Mouse (Mus musculus): ENCODE results near the gene Hsd17b14. TPM values are rescaled to one million over a fixed set of nuclear protein-coding genes. Genes with fewer than 3 reads are reported as not detected.
"Not testable (repeated sequence)": the region's sequence is repeated elsewhere in the genome, so short reads cannot be mapped to it uniquely, and the experiment has no call there.

Hsd17b14 gene
- polyA plus RNA-seq, 1 experiment from 2014 or later = not detected

DNA sequence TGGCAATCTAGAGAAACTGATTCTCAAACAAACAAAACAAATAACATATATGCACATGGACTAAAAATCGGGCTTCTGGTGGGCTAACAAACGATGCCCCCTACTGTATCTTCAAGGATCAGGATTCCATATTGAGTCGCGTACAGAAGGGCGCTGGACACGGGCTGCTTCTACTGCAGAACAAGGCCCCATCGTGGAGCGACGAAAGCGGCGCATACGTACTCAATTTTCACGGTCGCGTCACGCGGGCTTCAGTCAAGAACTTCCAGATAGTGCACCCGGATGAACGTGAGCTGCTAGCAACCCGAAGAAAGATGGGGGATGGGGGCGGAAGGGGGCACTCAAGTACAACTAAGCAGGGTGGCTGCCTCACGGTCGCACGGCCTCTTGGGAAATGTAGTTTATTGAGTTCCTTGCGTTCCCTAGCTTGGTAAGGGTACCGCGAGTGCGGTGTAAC, 32.9 kb upstream of the Hsd17b14 start:
- H3K4me3 ChIP-seq = peak overlapping the region; percentile 49
- H3K9me3 ChIP-seq = no peaks in the 10 kb centered on the region
- H3K36me3 ChIP-seq (replicated peaks) = no peaks in the 10 kb centered on the region
- H3K27ac ChIP-seq = peak overlapping the region; percentile 85
- H3K4me2 ChIP-seq = peak overlapping the region; percentile 55
- peak overlapping the region; percentile 39 for H3K9ac ChIP-seq
- WGBS = under 1% methylated on average over 28 of the region's 28 CpGs
- H3K4me1 ChIP-seq = peaks cover 21% of the 10 kb centered on the region
- no peaks in the 10 kb centered on the region for H3K27me3 ChIP-seq (replicated peaks)
- ATAC-seq (replicated peaks) = peak; percentile 78

DNA sequence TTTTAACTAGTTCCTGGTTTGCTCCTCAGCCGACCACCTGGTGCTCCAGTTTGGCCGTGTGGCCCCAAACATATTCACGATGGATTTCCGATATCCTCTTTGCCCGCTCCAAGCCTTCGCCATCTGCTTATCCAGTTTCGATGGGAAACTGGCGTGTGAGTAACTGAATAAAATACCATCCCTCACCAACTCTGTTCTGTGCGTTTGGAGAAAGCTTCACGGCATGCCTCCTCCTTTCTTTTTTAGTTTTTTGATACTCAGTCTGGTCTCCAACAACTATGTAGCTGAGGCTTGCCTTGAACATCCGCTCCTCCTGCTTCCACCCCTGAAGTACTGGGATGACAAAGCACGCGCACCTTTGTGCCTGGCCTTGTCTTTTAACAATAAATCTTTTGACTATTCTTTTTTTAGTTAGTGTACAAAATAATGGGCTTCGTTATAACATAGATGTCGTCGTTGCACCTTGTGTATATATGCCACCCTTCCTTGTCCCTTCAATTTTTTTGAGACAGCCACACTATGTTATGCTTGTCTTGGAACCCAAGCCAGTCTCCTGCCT, 32.4 kb upstream of the Hsd17b14 start:
- peak overlapping the region; percentile 85; the same call in 1 of the 2 replicates for H3K27ac ChIP-seq
- 0 out of 2 replicates have a peak overlapping the region, but pooled peaks have one; percentile 39 for H3K9ac ChIP-seq
- no peak for ATAC-seq (replicated peaks)
- no peaks in the 10 kb centered on the region for H3K27me3 ChIP-seq (replicated peaks)
- H3K9me3 ChIP-seq = no peaks in the 10 kb centered on the region
- 58% methylated on average over 16 of the region's 16 CpGs for WGBS
- H3K4me3 ChIP-seq = peak overlapping the region; percentile 49
- H3K4me2 ChIP-seq = peak overlapping the region; percentile 55
- peaks cover 21% of the 10 kb centered on the region for H3K4me1 ChIP-seq
- no peaks in the 10 kb centered on the region for H3K36me3 ChIP-seq (replicated peaks)

DNA sequence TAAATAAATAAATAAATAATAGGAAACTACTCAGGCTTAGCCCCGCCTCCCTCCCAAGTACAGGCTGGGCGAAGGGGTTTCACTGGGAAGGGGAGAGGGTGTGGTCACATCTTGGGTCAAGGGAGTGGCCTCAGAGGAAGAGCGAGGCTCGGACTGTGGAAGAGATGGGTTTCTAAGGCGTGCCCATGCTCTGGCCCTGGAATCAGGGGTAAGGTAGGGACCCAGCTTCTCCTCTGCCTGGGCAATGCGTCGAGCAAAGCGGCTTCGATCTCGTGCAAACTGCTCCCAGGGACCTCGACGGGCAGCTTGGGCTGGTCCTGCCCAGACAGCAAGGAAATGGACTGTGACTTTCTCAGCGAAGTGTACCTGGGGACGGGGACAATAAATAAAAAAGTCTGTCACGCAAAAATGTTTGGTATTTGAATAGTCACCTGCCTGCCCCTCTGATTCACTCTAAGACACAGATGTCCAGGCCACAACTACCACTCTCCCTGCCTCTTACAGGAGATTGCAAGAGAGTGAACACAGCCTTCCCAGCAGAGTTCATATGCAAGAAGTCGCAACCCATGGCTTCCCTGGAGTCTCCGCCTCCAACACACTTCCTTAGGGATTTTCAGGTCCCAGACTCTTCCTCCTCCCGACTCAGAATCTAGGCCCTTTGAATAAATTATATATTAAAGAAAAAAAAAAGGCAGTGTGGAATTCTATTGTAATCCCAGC, 31.6 kb upstream of the Hsd17b14 start:
- H3K36me3 ChIP-seq (replicated peaks) = no peaks in the 10 kb centered on the region
- ATAC-seq (replicated peaks) = no peak
- no peak overlapping the region for H3K4me2 ChIP-seq
- H3K27me3 ChIP-seq (replicated peaks) = no peaks in the 10 kb centered on the region
- 0 out of 2 replicates have a peak overlapping the region, but pooled peaks have one; percentile 10 for H3K9ac ChIP-seq
- H3K4me1 ChIP-seq = peaks cover 21% of the 10 kb centered on the region
- H3K27ac ChIP-seq = no peak overlapping the region
- no peaks in the 10 kb centered on the region for H3K9me3 ChIP-seq
- H3K4me3 ChIP-seq = no peak overlapping the region
- 77% methylated on average over 18 of the region's 18 CpGs for whole genome bisulfite sequencing

DNA sequence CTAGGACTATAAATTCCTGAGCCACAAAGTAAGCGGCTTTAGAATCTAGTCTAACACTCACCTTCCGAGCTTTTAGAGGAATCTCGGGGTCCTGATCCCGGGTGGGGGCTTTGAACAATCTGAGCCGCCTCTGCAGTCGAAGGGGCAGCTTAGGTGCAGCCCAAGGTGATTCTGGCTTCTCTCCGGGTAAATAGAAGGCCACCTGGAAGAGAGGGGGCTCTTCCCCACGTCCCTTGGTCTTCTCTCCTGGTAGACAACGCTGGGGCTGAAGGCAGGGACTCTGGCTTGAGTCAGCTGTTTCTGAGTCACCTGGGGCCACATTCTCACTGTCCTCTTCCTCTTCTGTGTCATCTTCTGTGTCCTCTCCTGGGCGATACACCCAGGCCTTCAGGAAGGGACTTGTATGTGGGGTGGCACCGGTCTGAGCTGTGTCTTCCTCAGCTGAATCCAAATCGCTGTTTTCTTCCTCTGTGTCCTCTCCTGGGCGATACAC, 31.0 kb upstream of the Hsd17b14 start:
- no peak overlapping the region for H3K4me2 ChIP-seq
- no peak overlapping the region for H3K27ac ChIP-seq
- no peaks in the 10 kb centered on the region for H3K9me3 ChIP-seq
- no peak for ATAC-seq (replicated peaks)
- H3K36me3 ChIP-seq (replicated peaks) = no peaks in the 10 kb centered on the region
- H3K9ac ChIP-seq = no peak overlapping the region
- H3K4me3 ChIP-seq = no peak overlapping the region
- no peaks in the 10 kb centered on the region for H3K27me3 ChIP-seq (replicated peaks)
- H3K4me1 ChIP-seq = peaks cover 21% of the 10 kb centered on the region
- 84% methylated on average over 13 of the region's 13 CpGs for WGBS

DNA sequence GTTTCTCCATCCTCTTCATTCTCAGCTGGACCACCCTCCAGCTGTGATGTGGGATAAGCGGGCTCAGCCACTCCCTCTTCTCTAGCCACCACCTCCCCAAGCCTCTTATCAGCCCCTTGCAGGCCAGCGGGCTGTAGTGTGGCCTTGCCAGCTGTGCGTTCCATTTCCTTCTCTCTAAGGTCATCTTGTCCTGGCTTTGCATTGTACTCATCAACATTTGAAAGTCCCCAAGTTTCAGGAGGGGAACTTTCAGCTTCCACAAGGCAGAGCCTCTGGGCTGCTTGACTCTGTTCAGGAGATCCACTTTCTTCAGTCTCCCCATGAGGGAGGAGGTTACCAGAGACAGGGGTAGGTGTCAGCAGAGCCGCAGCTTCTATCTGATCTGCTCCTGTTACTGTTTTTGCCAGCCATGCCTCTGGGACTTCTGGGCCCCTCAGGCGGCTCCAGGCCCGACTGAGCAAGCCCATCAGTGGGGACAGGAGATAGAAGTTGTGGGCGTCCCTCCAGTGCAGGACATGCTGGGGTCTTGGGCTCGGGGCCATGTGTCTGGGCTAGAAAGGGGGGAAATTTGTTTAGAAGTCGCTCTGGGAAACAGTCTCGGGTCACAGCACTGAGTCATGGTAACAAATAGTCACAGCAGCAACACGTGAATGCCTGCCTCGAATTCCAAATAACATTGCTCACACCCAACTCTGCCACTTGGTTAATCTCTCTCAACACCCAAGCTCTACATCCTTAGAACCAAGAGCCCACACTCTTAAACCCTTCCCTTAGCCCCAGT, 29.7 kb upstream of the Hsd17b14 start:
- no peak for ATAC-seq (replicated peaks)
- peak overlapping the region; percentile 78; the same call in 1 of the 2 replicates for H3K27ac ChIP-seq

DNA sequence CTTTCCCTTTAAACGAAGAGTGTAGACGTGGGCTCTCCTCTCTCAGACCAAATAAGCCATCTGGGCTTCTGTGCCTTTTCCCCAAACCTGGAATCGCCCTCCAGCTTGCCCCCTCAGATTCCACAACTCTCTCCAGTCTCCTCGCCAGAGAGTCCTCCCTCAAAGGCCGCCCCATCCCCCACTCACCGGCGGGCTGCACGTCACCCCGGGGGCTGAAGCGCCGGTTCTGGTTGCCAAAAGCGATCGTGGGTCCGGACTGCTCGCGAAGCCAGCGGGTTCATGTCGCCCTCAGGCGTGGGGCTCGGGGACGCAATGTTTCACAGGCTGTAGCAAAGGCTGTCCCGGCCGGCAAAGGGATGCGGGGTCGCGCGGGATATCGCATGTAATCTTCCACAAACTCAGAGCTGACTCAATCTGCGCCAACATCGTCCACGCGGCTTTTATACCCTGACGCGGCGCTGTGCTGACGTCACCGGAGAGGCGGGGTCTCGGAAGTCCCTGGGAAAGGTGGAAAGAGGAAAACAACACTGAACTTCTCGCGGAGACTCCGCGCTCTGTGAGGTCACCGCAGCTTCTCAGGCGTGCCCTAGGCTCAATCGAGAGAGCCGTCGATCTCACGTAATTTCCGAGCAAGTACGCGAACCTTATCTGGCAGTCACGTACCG, 28.8 kb upstream of the Hsd17b14 start, which contains the start of the genes Ppp1r15a and Plekha4:
Ppp1r15a (minus strand) TSS at position 460 of the 665 bp plus-strand sequence.
Plekha4 (plus strand) TSS at position 522 of the 665 bp plus-strand sequence.
- Histone ChIP-seq H3K4me1 (peaks cover 21% of the 10 kb centered on the region), H3K4me2 (peak within 1 kb of the TSS; percentile 83), H3K9me3 (no peaks in the 10 kb centered on the region), H3K4me3 (peak within 1 kb of the TSS; percentile 61), H3K27me3 (replicated peaks) (no peaks in the 10 kb centered on the region), H3K36me3 (replicated peaks) (no peaks in the 10 kb centered on the region), H3K9ac (peak within 1 kb of the TSS; percentile 69), H3K27ac (peak within 1 kb of the TSS; percentile 78)
- peak; percentile 79 for ATAC-seq (replicated peaks)
- WGBS = under 1% methylated on average over 54 of the region's 54 CpGs

More for the DNA sequence above, 29.7 kb upstream of the Hsd17b14 start:
- no peaks in the 10 kb centered on the region for H3K9me3 ChIP-seq
- H3K27me3 ChIP-seq (replicated peaks) = no peaks in the 10 kb centered on the region
- 31% methylated on average over 12 of the region's 12 CpGs for WGBS
- peaks cover 21% of the 10 kb centered on the region for H3K4me1 ChIP-seq
- peak overlapping the region; percentile 83 for H3K4me2 ChIP-seq
- H3K4me3 ChIP-seq = peak overlapping the region; percentile 61
- peak overlapping the region; percentile 69; the same call in 1 of the 2 replicates for H3K9ac ChIP-seq
- no peaks in the 10 kb centered on the region for H3K36me3 ChIP-seq (replicated peaks)

DNA sequence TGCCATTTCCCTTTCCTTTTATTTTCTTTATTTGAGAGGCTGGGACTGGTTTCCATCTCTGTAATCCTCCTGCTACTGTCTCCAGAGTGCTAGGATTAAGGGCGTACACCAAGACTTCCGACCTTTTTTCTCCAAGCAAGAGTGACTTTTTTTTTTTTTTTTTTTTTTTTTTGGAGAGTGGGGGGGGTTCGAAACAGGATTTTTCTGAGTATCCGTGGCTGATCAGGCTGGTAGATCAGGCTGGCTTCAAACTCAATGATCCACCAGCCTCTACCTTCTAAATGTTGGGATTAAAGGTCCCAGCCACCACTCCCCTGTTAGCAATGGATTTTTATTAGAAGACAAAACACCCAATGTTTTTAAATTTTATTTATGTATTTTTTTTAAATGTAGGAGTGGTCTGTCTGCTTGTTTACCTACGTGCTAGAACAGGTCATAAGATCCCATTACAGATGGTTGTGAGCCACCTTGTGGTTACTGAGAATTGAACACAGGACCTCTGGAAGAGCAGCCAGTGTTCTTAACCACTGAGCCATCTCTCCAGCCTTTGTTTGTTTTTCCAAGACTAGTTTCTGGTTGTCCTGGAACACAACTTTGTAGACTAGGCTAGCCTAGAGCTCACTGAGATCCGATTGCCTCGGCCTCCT, 28.1 kb upstream of the Hsd17b14 start:
- no peak for ATAC-seq (replicated peaks)
- no peaks in the 10 kb centered on the region for H3K27me3 ChIP-seq (replicated peaks)
- peak overlapping the region; percentile 78 for H3K27ac ChIP-seq
- peak overlapping the region; percentile 69 for H3K9ac ChIP-seq
- 24% methylated on average over 7 of the region's 7 CpGs for WGBS
- no peaks in the 10 kb centered on the region for H3K9me3 ChIP-seq
- H3K4me1 ChIP-seq = peaks cover 18% of the 10 kb centered on the region
- H3K36me3 ChIP-seq (replicated peaks) = no peaks in the 10 kb centered on the region
- peak overlapping the region; percentile 83 for H3K4me2 ChIP-seq
- peak overlapping the region; percentile 61 for H3K4me3 ChIP-seq

DNA sequence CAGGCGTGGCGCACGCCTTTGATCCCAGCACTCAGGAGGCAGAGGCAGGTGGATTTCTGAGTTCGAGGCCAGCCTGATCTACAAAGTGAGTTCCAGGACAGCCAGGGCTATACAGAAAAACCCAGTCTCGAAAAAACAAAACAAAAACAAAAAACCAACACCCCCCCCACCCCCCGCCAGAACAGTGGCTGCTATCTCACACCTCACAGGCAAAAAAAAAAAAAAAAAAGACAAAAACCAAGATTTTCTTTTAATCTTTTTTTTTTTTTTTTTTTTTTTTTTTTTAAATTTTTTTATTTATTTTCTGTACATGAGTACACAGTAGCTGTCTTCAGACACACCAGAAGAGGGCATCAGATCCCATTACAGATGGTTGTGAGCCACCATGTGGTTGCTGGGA, 27.5 kb upstream of the Hsd17b14 start:
- H3K36me3 ChIP-seq (replicated peaks); H3K27me3 ChIP-seq (replicated peaks); H3K27ac ChIP-seq; H3K4me2 ChIP-seq; H3K4me3 ChIP-seq; ATAC-seq (replicated peaks); H3K9me3 ChIP-seq; H3K9ac ChIP-seq: not testable (repeated sequence)
- peaks cover 16% of the 10 kb centered on the region for H3K4me1 ChIP-seq
- WGBS = 89% methylated on average over 6 of the region's 6 CpGs

DNA sequence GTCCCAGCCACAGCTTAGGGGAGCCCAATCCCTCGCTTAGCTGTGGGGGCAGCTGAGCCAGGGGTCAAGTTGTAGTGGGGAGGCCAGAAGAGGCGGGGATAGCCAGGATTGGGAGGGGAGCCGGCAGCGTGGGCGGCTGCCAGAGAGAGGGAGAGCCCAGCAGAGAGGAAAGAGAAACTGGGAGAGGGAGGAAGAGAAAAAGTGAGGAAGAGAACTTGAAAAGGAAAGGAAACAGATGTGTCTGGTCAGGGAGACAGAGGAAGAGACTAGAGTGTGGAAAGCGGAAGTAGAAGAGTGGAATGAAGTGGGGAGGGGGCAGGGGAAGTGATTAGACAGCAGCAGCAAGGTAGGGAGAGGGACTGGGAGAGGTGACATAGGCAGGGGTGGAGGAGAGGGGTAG, 25.2 kb upstream of the Hsd17b14 start:
- no peaks in the 10 kb centered on the region for H3K36me3 ChIP-seq (replicated peaks)
- H3K4me3 ChIP-seq = no peak overlapping the region
- H3K27ac ChIP-seq = no peak overlapping the region
- no peak for ATAC-seq (replicated peaks)
- H3K4me1 ChIP-seq = peaks cover 12% of the 10 kb centered on the region
- no peaks in the 10 kb centered on the region for H3K27me3 ChIP-seq (replicated peaks)
- H3K9ac ChIP-seq = no peak overlapping the region
- 30% methylated on average over 6 of the region's 6 CpGs for WGBS
- no peaks in the 10 kb centered on the region for H3K9me3 ChIP-seq
- no peak overlapping the region for H3K4me2 ChIP-seq

DNA sequence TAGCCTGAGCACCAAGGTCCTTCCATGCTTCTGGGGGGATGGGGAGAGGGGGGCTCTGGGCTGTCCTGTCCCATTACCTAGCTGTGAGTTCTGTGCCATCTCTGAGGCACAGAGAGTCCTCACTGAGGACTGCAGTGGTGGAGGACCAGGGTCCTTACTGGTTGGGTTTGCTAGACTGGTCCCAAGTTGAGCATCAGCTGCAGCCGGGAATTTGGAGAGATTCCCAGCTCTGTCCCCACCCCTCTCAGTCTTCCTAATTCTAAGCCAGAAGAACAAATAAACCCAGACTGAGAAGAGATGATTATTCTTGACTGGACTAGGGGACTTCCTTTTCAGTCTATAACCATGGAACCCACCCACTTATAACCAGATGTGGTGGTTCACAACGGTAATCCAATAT, 24.1 kb upstream of the Hsd17b14 start:
- ATAC-seq (replicated peaks) = no peak
- Histone ChIP-seq H3K4me2 (no peak overlapping the region), H3K9me3 (no peaks in the 10 kb centered on the region), H3K9ac (no peak overlapping the region), H3K4me3 (no peak overlapping the region), H3K27me3 (replicated peaks) (no peaks in the 10 kb centered on the region), H3K4me1 (peaks cover under 1% of the 10 kb centered on the region; the same call in 1 of the 2 replicates), H3K36me3 (replicated peaks) (no peaks in the 10 kb centered on the region), H3K27ac (no peak overlapping the region)
- whole genome bisulfite sequencing = 64% methylated on average over 2 of the region's 2 CpGs

DNA sequence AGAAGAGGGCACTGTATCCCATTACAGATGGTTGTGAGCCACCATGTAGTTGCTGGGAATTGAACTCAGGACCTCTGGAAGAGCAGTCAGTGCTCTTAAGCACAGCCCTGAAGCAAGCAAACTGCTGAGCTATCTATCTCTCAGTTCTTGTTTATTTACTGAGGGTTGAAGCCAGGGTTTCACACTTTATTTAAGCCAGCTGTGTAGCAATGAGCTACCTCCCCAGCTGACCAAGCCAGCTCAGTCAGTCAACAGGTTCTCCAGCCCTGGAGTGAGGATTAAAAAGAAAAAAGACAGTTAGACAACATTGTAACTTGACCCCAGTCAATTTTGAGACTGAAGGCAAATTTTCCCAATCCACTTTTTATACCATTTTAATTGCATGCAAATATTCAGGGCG, 19.0 kb upstream of the Hsd17b14 start:
- no peak overlapping the region for H3K27ac ChIP-seq
- no peaks in the 10 kb centered on the region for H3K27me3 ChIP-seq (replicated peaks)
- 68% methylated on average over 1 of the region's 1 CpGs for WGBS
- no peaks in the 10 kb centered on the region for H3K36me3 ChIP-seq (replicated peaks)
- H3K4me2 ChIP-seq = no peak overlapping the region
- H3K9me3 ChIP-seq = no peaks in the 10 kb centered on the region
- H3K9ac ChIP-seq = no peak overlapping the region
- peaks cover 5% of the 10 kb centered on the region for H3K4me1 ChIP-seq
- no peak overlapping the region for H3K4me3 ChIP-seq
- no peak for ATAC-seq (replicated peaks)

All from midbrain, embryonic 15.5 days (tissue).